Mouse (Mus musculus): ENCODE results near the gene Avil. TPM values are rescaled to one million over a fixed set of nuclear protein-coding genes. Genes with fewer than 3 reads are reported as not detected.

Avil gene
- polyA plus RNA-seq (2016; fragmentation: Nextera tagmentation; extraction: Ambion mirVana) = 0.05 and 0.06 TPM in 2 replicates

DNA sequence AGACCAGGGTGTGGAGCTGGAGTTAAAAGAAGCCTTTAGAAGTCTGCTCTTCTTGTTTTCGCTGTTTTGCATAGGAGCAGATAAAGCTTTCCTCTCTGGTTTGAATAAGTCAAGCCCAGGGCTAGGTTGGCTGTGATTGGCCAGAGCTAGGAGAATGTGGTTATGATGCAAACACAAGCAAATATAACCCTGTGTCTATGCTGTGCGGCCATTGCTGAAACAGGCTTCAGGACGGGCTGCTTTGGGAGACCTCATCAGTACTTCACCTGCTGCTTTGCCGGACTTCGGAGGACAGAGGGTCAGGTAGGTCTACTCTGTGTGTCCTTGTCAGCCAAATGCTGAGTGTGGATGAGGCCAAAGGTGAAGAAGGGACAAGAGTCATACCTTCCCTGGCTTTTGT is at the start of gene Avil:
Gene Avil (plus strand): TSS at position 181 of the 400 bp plus-strand sequence.
- no peaks in the 10 kb centered on the region for H3K27me3 ChIP-seq (ENCODE audit: low read depth, poor library complexity, severe bottlenecking)
- no peaks in the 10 kb centered on the region for H3K4me1 ChIP-seq
- no peaks in the 10 kb centered on the region for H3K9me3 ChIP-seq (replicated peaks)
- WGBS = 90% methylated on average over 5 of the region's 5 CpGs
- H3K27ac ChIP-seq = no peak within 1 kb of the TSS
- H3K36me3 ChIP-seq = peaks cover 43% of the 10 kb centered on the region
- no peak for DNase-seq (ENCODE audit: low spot score)
- no peak within 1 kb of the TSS for H3K4me3 ChIP-seq

- Histone ChIP-seq H3K27ac (no peak overlapping the region), H3K9me3 (replicated peaks) (no peaks in the 10 kb centered on the region), H3K4me1 (peaks cover 19% of the 10 kb centered on the region), H3K36me3 (no peaks in the 10 kb centered on the region), H3K27me3 (ENCODE audit: low read depth, poor library complexity, severe bottlenecking) (peaks cover 12% of the 10 kb centered on the region), H3K4me3 (no peak overlapping the region)
- WGBS = 86% methylated on average over 1 of the region's 1 CpGs
- no peak for DNase-seq (ENCODE audit: low spot score)
These were observed 48.1 kb upstream of the Avil start for GRCm38 (mm10) chr10:126952375-126952774.

- H3K4me1 ChIP-seq = peaks cover 25% of the 10 kb centered on the region
- no peaks in the 10 kb centered on the region for H3K36me3 ChIP-seq
- no peaks in the 10 kb centered on the region for H3K9me3 ChIP-seq (replicated peaks)
- H3K27ac ChIP-seq = no peak overlapping the region
- DNase-seq (ENCODE audit: low spot score) = no peak
- WGBS = 94% methylated on average over 3 of the region's 3 CpGs
- peaks cover 13% of the 10 kb centered on the region for H3K27me3 ChIP-seq (ENCODE audit: low read depth, poor library complexity, severe bottlenecking)
- no peak overlapping the region for H3K4me3 ChIP-seq
These were observed 47.5 kb upstream of the Avil start for GRCm38 (mm10) chr10:126953029-126953471.

DNA sequence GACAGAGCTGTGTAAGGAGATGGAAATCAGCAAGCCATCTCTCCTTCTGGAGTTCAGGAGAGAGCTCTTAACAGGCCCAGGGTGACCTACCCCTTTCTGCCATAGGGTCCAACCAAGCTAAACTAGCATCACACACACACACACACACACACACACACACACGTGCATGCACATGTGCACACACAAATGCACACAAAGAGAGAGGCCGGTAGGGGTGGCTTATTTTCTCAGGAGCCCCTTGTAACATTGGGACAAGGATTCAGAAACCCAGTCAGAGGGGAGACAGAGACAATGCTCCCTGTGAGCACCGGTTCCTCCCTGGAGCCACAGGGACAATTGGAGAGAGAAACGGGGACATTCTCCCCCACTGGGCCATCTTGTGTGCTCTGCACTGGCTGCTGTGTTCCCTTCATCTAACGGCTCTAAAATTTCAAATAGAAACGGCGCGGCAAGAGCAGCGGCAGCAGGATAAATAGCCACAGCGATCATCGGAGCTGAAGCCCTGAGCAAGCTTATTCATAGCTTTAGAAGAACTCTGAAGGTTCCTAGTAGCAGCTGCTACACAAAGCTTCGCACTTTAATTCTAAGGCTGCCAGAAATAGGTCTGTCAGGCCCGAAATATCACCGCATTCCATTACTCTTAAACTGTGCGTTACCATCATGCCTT is 43.7 kb upstream of the Avil start:
- Histone ChIP-seq H3K36me3 (no peaks in the 10 kb centered on the region), H3K4me1 (peaks cover 25% of the 10 kb centered on the region), H3K9me3 (replicated peaks) (no peaks in the 10 kb centered on the region), H3K4me3 (peak overlapping the region; percentile 35), H3K27me3 (ENCODE audit: low read depth, poor library complexity, severe bottlenecking) (peaks cover 16% of the 10 kb centered on the region), H3K27ac (peak overlapping the region; percentile 76)
- DNase-seq (ENCODE audit: low spot score) = no peak
- 18% methylated on average over 15 of the region's 15 CpGs for WGBS

DNA sequence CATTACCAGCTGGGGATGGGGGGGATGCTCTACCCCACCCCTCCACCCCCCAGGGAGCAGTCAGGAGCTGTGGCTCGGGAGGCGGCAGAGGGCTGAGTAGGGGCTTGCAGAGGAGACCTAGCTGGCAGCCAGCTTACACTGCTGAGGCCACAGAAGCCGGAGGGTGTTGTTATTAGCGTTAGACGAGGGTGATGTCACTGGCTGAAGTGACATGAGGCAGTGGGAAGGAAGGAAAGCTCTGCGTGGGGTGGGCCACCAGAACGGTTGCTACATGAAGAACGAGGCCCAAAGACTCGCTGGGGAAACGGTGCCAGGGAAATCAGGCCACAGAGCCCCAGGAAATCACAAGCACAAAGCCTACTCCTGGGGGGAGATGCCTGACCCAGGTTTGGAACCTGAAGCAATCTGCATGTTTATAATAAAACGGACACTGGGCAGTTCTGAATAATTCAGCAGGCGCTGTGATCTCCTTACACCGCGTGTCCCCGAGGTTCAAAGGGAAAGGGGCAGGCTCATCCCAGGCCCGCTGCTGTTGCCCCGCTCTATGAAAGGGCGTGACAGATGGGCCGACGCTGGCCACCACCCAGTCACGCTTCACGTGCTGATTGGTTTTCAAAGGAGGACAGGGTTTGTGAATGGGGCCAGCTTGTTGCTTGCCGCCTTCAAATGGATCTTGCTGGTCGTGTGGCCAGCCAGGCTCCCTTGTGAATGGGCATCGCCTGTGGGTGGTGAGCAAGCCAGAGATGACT is 43.0 kb upstream of the Avil start:
- Histone ChIP-seq H3K27ac (peak overlapping the region; percentile 76), H3K27me3 (ENCODE audit: low read depth, poor library complexity, severe bottlenecking) (peaks cover 16% of the 10 kb centered on the region), H3K36me3 (no peaks in the 10 kb centered on the region), H3K4me1 (peaks cover 32% of the 10 kb centered on the region), H3K4me3 (peak overlapping the region; percentile 35), H3K9me3 (replicated peaks) (no peaks in the 10 kb centered on the region)
- WGBS = 2% methylated on average over 25 of the region's 25 CpGs
- DNase-seq (ENCODE audit: low spot score) = peak; percentile 69

DNA sequence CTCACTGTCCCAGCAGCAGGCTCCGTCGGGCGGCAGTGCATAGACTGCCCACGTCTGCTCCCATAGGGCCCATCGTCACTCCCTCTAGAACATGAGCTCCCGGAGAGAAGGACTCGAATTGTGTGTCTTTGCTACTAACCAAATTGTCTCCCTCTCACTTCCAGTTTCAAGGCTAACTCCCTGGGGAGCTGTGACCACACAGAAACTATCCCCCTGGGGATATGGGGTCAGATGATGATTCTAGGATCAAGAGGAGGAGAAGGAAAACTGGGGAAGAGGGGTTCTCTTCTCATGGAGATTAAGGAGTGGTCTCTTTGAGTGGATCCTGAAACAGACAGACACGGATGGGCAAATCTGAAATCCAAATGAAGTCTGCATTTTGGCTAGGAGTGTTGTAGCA is 40.0 kb upstream of the Avil start:
- DNase-seq (ENCODE audit: low spot score) = no peak
- Histone ChIP-seq H3K27ac (no peak overlapping the region), H3K4me3 (no peak overlapping the region), H3K4me1 (peaks cover 45% of the 10 kb centered on the region), H3K9me3 (replicated peaks) (no peaks in the 10 kb centered on the region), H3K27me3 (ENCODE audit: low read depth, poor library complexity, severe bottlenecking) (peaks cover 16% of the 10 kb centered on the region), H3K36me3 (no peaks in the 10 kb centered on the region)
- WGBS = 73% methylated on average over 8 of the region's 8 CpGs

- Histone ChIP-seq H3K4me1 (peaks cover 41% of the 10 kb centered on the region), H3K9me3 (replicated peaks) (no peaks in the 10 kb centered on the region), H3K27me3 (ENCODE audit: low read depth, poor library complexity, severe bottlenecking) (peaks cover 9% of the 10 kb centered on the region; the same call in 1 of the 2 replicates), H3K4me3 (0 out of 2 replicates have a peak overlapping the region, but pooled peaks have one; percentile 2), H3K36me3 (no peaks in the 10 kb centered on the region), H3K27ac (peak overlapping the region; percentile 72)
- no peak for DNase-seq (ENCODE audit: low spot score)
- WGBS = 71% methylated on average over 10 of the region's 10 CpGs
These were observed 38.8 kb upstream of the Avil start for GRCm38 (mm10) chr10:126961757-126962156.

DNA sequence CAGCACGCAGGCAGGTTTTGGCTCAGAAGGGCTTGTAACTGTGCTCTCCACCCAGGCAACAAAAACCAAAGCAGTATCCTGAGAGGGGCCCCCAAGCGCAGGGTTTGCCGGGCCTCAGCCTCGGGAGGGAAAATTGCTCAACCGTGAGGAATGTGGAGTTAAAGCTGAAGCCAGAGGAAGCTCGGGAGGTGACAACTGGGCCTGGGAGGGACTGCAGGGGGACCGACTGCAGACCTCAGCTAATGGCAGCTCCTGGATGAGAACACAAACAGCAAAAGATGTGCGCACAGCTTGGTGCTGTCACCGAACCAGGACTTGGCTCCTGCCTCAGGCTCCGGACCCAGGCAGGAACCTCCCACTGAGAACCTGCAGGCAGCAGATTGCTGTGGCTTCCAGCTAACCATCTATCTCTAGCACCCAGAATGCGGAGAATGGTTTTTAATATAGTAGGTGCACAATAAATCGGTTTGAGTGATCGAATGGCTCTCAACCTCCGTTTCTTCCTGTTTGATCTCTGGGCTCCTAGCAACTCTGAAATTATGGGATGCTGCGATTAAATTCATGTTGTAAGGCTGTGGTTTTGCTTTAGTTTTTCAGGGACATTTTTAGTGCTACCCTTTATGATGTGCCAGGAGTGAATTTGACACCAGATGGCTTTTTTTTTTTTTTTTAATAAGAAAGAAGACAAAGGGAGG is 38.1 kb upstream of the Avil start:
- Histone ChIP-seq H3K27me3 (ENCODE audit: low read depth, poor library complexity, severe bottlenecking) (peaks cover 3% of the 10 kb centered on the region; the same call in 1 of the 2 replicates), H3K4me3 (0 out of 2 replicates have a peak overlapping the region, but pooled peaks have one; percentile 2), H3K36me3 (no peaks in the 10 kb centered on the region), H3K4me1 (peaks cover 35% of the 10 kb centered on the region), H3K27ac (peak overlapping the region; percentile 72), H3K9me3 (replicated peaks) (no peaks in the 10 kb centered on the region)
- 29% methylated on average over 15 of the region's 15 CpGs for WGBS
- DNase-seq (ENCODE audit: low spot score) = peak; percentile 49

DNA sequence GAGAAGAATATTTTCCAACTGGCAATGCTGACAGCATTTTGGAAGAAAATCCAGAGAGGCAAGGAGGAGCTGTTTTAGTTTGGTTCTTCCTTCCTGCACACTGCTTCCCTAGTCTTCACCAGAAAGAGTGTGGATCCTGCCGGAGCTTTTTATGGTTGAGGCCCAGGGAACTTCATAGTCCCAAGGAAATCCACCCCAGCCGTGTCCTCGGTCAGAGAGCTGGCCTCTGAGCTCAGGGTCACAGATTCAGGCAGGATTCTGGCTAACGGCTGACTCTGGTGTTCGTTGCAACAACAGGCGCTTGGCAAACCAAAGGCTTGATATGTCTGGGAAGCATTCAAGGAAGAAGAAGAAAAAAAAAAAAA is 37.6 kb upstream of the Avil start:
- no peak for DNase-seq (ENCODE audit: low spot score)
- 28% methylated on average over 6 of the region's 6 CpGs for WGBS
- Histone ChIP-seq H3K4me3 (no peak overlapping the region), H3K4me1 (peaks cover 30% of the 10 kb centered on the region), H3K27ac (peak overlapping the region; percentile 72), H3K36me3 (no peaks in the 10 kb centered on the region), H3K9me3 (replicated peaks) (no peaks in the 10 kb centered on the region), H3K27me3 (ENCODE audit: low read depth, poor library complexity, severe bottlenecking) (peaks cover 3% of the 10 kb centered on the region; the same call in 1 of the 2 replicates)

- Histone ChIP-seq H3K36me3 (no peaks in the 10 kb centered on the region), H3K27me3 (ENCODE audit: low read depth, poor library complexity, severe bottlenecking) (peaks cover 3% of the 10 kb centered on the region; the same call in 1 of the 2 replicates), H3K4me3 (no peak overlapping the region), H3K27ac (peak overlapping the region; percentile 72; the same call in 1 of the 2 replicates), H3K4me1 (peaks cover 28% of the 10 kb centered on the region), H3K9me3 (replicated peaks) (no peaks in the 10 kb centered on the region)
- DNase-seq (ENCODE audit: low spot score) = no peak
- 91% methylated on average over 8 of the region's 8 CpGs for WGBS
These were observed 36.7 kb upstream of the Avil start for GRCm38 (mm10) chr10:126963821-126964220.

DNA sequence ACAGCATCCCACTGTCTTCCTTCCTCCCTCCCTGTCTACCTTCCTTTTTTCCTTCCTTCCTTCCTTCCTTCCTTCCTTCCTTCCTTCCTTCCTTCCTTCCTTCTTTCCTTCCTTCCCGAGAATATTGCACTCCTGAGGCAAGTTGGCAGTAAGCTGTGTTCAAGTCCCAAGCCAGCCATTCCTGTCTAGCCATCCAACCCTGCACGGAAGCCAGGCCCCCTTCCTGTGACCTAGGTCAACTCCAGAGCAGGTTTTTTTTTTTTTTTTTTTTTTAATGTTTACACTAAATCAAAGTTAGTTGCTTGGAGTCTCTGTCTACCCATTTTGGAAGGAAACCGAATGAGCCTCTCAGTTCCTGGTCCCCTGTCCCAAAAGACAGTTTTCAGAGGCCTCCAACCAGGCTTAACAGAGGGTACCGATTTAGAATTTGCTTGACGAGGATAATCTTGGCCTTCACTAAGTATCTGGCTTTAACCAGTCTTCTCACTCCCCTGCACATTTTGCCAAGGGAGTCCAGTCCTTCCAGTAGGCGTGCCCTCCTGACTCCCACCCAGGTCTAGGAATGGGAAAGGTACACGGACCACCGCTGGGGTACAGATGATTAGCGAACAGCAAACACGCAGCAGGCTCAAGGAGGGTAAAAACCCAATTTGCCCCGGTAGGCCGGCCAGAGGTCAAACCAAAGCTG is 29.0 kb upstream of the Avil start:
- Histone ChIP-seq H3K27ac (peak overlapping the region; percentile 83), H3K27me3 (ENCODE audit: low read depth, poor library complexity, severe bottlenecking) (no peaks in the 10 kb centered on the region), H3K4me3 (peak overlapping the region; percentile 38), H3K9me3 (replicated peaks) (no peaks in the 10 kb centered on the region), H3K36me3 (no peaks in the 10 kb centered on the region), H3K4me1 (peaks cover 31% of the 10 kb centered on the region)
- whole genome bisulfite sequencing = 2% methylated on average over 12 of the region's 12 CpGs
- no peak for DNase-seq (ENCODE audit: low spot score)

DNA sequence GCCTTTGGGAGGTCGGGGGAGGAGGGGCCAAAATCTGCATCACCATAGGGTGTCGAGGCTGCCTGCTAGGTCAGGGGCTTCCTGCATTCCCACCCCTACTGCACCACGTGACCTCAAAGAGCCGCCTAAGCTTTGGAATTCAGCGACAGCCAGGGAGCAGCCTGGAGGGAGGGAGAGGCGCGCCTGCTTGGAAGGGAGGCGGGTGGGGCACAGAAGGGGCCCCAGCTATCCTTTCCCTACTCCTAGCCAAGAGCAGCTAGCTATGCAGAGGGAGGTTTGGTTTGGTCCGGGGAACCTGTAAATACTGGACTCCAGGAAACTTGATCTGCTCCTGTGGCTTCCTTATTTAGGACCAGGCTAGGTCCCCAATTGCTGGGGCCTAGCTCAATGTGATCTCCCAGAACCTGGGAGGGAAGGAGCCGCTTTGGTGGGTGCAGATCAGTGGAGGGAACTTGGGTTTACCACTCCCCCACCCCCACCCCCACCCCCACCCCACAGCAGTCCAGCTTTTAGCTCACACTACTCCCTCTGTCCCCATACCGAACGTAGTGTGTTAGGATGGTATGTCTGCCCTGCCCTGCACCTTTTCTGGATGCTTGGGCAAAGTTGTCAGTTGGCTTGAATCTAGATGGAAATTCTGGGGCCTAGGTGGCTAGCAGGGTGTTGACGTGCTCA is 28.3 kb upstream of the Avil start:
- H3K27ac ChIP-seq = peak overlapping the region; percentile 83
- DNase-seq (ENCODE audit: low spot score) = peak; percentile 91
- 8% methylated on average over 13 of the region's 13 CpGs for WGBS
- no peaks in the 10 kb centered on the region for H3K9me3 ChIP-seq (replicated peaks)
- no peaks in the 10 kb centered on the region for H3K27me3 ChIP-seq (ENCODE audit: low read depth, poor library complexity, severe bottlenecking)
- H3K4me1 ChIP-seq = peaks cover 31% of the 10 kb centered on the region
- no peaks in the 10 kb centered on the region for H3K36me3 ChIP-seq
- peak overlapping the region; percentile 38 for H3K4me3 ChIP-seq

Measured in limb, embryonic 10.5 days (tissue).